Mouse (Mus musculus): ENCODE results near the gene Pfdn6. TPM values are rescaled to one million over a fixed set of nuclear protein-coding genes. Genes with fewer than 3 reads are reported as not detected.

Pfdn6 gene
- polyA plus RNA-seq, 1 experiment from 2014 or later = 178 TPM

DNA sequence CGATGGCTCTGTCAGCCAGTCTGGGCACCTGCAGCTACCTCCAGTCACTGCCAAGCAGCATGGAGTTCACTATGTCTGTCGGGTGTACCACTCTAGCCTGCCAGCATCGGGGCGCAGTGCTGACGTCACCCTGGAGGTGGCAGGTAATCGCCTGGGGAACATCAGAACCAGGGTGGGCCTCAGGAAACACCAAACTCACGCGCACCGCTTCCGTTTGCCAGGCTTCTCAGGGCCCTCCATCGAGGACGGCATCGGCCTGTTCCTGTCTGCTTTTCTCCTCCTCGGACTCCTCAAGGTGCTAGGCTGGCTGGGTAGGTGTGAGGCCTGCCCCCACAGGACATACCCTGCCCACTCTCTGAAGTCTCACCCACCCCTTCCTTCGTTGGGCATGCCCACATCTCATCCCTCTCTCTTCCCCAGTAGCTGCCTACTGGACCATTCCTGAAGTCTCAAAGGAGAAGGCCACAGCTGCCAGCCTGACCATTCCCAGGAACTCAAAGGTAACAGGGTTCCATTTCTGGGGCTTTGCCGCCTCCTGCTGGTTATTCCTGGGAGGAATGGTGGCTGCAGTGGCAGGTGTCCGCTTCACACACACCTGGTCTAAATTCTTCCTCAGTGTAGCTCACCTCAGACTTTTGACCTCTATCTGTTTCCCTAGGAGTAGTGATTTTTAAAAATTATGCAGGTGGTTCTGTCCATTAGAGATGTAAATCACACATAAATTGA is 13.8 kb downstream of the Pfdn6 start:
- WGBS = 79% methylated on average over 17 of the region's 17 CpGs

DNA sequence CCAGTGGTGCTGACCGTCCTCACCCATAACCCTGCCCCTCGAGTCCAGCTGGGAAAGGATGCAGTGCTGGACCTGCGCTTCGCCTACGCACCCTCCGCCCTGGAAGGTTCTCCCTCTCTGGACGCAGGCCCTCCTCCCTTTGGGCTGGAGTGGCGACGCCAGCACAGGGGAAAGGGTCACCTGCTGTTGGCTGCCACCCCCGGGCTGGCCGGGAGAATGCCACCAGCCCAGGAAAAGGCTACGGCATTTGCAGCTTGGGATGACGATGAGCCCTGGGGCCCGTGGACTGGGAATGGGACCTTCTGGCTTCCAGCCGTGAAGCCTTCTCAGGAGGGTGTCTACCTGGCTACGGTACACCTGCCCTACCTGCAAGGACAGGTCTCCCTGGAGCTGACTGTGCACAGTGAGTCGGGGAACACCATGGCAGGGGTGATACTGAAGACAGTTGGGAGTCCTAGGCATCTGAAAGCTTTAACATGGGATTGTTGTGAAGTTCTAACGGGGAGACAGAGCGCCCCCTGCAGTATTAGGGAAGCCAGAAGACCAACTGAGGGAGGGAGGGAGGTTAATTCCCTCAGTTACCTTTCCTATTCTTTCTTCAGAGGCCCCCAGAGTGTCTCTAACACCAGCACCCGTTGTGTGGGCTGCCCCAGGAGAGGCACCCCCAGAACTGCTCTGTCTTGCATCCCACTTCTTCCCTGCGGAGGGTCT is 14.6 kb downstream of the Pfdn6 start:
- ATAC-seq (ENCODE audit: low read depth) = no peak
- Histone ChIP-seq H3K27me3 (no peaks in the 10 kb centered on the region), H3K4me3 (no peak overlapping the region; the same call in 1 of the 2 replicates), H3K9ac (no peak overlapping the region), H3K9me3 (no peaks in the 10 kb centered on the region), H3K4me2 (no peak overlapping the region), H3K4me1 (replicated peaks) (peaks cover 24% of the 10 kb centered on the region), H3K36me3 (peaks cover 22% of the 10 kb centered on the region), H3K27ac (replicated peaks) (no peak overlapping the region)
- 83% methylated on average over 21 of the region's 21 CpGs for WGBS

More for the DNA sequence above, 13.8 kb downstream of the Pfdn6 start:
- no peak overlapping the region for H3K4me3 ChIP-seq
- no peak overlapping the region for H3K4me2 ChIP-seq
- peaks cover 24% of the 10 kb centered on the region for H3K4me1 ChIP-seq (replicated peaks)
- no peak overlapping the region for H3K9ac ChIP-seq
- no peaks in the 10 kb centered on the region for H3K9me3 ChIP-seq
- ATAC-seq (ENCODE audit: low read depth) = no peak
- no peak overlapping the region for H3K27ac ChIP-seq (replicated peaks)
- no peaks in the 10 kb centered on the region for H3K27me3 ChIP-seq
- peaks cover 22% of the 10 kb centered on the region for H3K36me3 ChIP-seq

DNA sequence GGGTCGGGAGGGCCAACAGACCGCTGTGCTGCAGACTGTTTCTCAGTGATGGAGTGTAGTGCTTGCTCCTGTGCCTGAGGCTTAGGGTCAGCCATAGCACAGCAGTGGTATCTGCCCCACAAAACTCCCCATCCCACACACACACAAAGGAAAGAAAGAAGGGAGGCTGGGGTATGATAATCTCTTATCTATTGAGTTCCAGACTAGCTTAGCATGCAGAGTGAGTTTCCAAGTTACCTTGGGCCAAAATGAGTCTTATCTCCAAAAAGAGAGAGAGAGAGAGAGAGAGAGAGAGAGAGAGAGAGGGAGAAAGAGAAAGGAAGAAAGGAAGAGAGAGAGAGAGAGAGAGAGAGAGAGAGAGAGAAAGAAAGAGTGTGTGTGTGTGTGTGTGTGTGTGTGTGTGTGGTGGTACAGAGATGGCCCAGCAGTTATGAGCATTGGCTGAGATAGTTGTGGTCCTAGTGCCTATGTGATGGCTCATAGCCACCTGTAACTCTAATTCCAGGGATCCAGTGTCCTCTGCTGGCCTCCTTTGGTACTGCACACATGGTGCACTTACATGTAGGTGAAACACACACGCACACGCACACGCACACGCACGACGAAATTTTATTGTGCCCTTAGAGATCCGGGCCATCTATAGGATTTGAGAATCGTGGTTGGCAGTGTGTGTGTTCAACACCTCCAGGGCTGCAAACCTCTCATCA is 15.4 kb downstream of the Pfdn6 start:
- ATAC-seq (ENCODE audit: low read depth) = no peak
- Histone ChIP-seq H3K27me3 (no peaks in the 10 kb centered on the region), H3K36me3 (peaks cover 22% of the 10 kb centered on the region), H3K27ac (replicated peaks) (no peak overlapping the region), H3K4me3 (no peak overlapping the region), H3K4me2 (no peak overlapping the region), H3K4me1 (replicated peaks) (peaks cover 31% of the 10 kb centered on the region), H3K9ac (no peak overlapping the region), H3K9me3 (no peaks in the 10 kb centered on the region)
- WGBS = 84% methylated on average over 10 of the region's 10 CpGs

DNA sequence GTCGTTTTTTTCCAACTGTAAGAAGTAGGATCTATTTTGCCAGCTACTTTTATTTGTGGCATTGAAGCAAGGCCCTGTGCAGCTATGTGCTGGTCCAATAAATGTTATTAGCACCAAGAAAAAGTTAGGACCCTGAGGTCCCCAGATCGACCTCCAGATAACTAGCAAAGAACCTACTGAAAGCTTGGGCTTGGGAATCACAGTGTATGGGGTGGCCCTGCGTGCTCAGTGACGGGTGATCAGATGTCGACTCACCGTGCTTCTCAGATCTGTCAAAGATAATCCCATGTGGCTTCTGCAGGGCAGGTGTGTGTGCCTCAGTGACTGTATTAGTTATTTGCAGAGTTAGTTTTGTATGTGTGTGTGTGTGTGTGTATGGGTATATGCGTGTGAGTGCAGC is 18.8 kb downstream of the Pfdn6 start:
- Histone ChIP-seq H3K9ac (no peak overlapping the region), H3K27me3 (no peaks in the 10 kb centered on the region), H3K27ac (replicated peaks) (peak overlapping the region; percentile 20; the same call in 1 of the 2 replicates), H3K4me2 (peak overlapping the region; percentile 76), H3K4me1 (replicated peaks) (peaks cover 51% of the 10 kb centered on the region), H3K9me3 (no peaks in the 10 kb centered on the region), H3K36me3 (peaks cover 30% of the 10 kb centered on the region), H3K4me3 (no peak overlapping the region)
- ATAC-seq (ENCODE audit: low read depth) = no peak
- 91% methylated on average over 7 of the region's 7 CpGs for WGBS

DNA sequence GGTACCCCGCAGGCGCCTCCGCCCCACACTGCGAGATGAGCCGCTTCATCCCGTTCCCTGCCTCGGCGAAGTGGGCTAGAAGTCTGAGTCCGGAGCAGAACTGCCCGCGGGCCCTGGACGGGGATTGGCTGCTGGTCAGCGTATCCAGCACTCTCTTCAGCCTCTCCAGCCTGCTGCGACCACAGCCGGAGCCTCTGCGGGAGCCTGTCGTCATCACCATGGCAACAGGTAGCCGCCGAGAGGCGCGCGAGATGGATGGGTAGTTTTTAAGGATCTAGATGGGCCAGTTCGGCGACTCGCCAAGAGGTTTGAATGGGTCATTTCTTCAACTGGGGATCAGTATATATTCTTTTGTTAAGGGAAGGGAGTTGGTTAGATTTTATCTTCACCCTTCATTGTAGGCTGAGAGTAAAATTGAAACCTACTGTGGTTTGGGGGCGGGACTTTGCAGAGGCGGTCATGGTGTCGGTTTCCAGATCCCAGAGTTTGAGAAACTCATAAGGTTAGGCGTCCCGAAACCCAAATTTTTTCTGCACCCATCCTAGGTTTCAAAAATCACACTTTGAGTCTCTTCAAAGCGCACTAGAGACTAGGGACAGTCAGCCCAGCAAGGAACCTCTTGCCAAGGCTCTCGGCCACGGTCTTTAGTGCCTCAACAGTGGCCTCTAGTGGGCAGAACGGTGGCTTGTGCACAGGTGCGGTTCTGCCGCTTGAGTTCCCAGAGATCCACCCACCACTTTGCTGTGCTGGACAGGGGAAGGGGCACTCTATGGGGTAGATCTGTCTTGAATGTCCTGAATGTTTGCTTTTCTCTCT is 19.7 kb downstream of the Pfdn6 start:
- peaks cover 23% of the 10 kb centered on the region for H3K36me3 ChIP-seq
- H3K4me2 ChIP-seq = peak overlapping the region; percentile 76
- no peaks in the 10 kb centered on the region for H3K27me3 ChIP-seq
- 1% methylated on average over 36 of the region's 36 CpGs for WGBS
- peaks cover 52% of the 10 kb centered on the region for H3K4me1 ChIP-seq (replicated peaks)
- H3K9me3 ChIP-seq = no peaks in the 10 kb centered on the region
- 0 out of 2 replicates have a peak, but pooled peaks have one; percentile 21 for ATAC-seq (ENCODE audit: low read depth)
- H3K27ac ChIP-seq (replicated peaks) = peak overlapping the region; percentile 66
- peak overlapping the region; percentile 46 for H3K4me3 ChIP-seq
- peak overlapping the region; percentile 73 for H3K9ac ChIP-seq

DNA sequence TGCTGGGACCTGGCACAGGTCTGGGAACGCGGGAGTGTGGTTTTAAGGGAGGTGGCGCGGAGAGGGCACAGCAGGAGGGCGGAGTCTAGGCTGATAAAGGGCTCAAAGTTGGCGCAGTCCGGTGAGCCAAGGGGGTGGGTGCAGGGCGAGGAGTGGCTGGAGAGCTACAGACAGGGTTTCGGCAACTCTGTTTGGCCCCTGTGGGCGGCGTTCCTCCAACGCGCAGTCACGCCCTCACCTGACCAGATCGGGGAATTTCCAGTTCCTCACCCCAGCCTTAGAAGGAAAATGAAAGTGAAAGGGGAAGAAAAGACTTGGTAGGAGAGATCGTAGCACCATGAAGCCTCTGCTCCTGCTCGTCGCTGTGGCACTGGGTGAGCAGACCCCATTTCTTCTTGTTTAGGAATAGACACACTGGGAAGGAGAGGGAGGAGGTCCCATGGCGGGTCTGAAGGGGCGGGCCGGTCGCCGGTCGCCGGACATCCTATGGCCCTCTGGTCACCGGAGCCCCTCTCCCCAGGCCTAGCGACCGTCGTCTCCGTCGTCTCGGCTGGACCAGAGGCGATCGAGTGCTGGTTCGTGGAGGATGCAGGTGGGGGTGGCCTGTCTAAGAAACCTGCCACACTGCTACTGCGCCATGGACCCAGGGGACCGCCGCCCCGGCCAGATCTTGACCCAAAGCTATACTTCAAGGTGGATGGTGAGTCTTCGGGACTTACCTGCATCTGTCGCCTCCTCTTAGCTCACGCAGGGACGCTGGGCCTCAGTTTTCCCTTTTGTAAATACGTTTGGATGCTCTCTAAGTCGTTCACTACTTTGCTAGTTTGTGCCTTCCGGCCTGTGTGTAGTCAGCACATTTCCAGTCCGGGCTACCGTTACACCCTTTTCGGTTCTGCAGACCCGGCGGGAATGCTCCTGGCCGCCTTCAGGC is 20.5 kb downstream of the Pfdn6 start:
- Histone ChIP-seq H3K4me3 (peak overlapping the region; percentile 46), H3K9ac (peak overlapping the region; percentile 73), H3K4me2 (peak overlapping the region; percentile 76), H3K36me3 (peaks cover 21% of the 10 kb centered on the region), H3K4me1 (replicated peaks) (peaks cover 60% of the 10 kb centered on the region), H3K9me3 (no peaks in the 10 kb centered on the region), H3K27me3 (no peaks in the 10 kb centered on the region), H3K27ac (replicated peaks) (peak overlapping the region; percentile 66)
- ATAC-seq (ENCODE audit: low read depth) = no peak
- WGBS = under 1% methylated on average over 52 of the region's 52 CpGs

DNA sequence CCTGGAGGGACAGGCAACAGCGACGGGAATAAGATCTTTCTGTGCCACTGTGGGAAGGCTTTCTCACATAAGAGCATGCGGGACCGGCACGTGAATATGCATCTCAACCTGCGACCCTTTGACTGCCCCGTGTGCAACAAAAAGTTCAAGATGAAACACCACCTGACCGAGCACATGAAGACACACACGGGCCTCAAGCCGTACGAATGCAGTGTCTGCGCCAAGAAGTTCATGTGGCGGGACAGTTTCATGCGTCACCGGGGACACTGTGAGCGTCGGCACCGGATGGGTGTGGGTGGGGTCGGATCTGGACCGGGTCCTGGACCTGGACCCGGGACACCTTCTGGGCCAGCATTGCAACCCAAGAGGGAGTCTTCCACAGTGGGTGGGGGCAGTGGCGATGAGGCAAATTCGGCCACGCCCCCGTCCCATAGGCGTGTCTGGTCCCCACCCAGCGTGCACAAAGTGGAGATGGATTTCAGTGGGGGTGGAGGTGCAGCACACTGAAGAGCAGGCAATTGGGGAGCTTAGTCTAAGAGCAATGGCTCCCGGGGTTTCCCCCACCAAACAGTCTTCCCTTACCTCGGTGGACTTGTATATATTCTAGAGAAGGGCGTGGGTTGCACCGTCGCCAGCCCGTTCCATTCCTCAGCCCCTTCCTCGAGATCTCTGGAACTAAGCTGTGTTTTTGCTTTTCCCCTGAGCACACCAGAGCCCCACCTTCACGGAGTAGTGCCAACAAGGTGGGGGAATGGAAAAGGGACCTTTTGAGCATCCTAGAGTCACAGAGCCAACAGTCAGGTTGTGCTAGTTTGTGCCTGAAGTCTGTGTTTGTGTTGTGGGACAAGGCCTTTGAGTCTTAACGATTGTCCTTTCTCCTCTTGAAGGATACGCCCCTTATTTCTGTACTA is 21.6 kb downstream of the Pfdn6 start:
- Histone ChIP-seq H3K4me3 (peak overlapping the region; percentile 46), H3K27ac (replicated peaks) (peak overlapping the region; percentile 66; the same call in 1 of the 2 replicates), H3K9me3 (no peaks in the 10 kb centered on the region), H3K4me1 (replicated peaks) (peaks cover 69% of the 10 kb centered on the region), H3K4me2 (peak overlapping the region; percentile 76), H3K36me3 (peaks cover 31% of the 10 kb centered on the region), H3K9ac (peak overlapping the region; percentile 73; the same call in 1 of the 2 replicates), H3K27me3 (no peaks in the 10 kb centered on the region)
- WGBS = 60% methylated on average over 37 of the region's 37 CpGs
- no peak for ATAC-seq (ENCODE audit: low read depth)

DNA sequence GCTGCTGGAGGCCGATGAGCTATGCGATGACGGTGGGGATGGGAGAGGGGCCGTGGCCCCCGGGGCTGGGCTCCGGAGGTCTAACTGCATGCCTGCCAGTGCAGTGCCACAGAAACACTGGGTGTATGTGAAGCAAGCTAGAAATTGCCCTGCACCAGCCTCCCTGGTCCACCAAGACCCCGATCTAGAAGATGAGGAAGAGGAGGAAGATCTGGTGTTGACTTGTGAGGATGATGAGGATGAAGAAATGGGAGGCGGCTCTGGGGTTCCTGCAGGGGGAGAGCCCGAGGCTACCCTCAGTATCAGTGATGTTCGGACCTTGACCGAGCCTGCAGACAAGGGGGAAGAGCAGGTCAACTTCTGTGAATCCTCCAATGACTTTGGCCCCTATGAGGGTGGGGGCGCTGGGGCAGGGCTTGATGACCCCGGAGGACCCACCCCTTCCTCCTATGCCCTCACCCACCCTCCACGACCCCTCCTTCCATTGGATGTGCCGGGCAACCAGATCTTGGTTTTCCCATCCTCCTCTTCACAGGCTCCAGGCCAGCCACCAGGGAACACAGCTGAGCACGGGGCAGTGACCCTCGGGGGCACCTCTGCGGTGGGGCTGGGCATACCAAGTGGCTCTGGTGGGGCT is 22.4 kb downstream of the Pfdn6 start:
- Histone ChIP-seq H3K4me1 (replicated peaks) (peaks cover 69% of the 10 kb centered on the region), H3K4me3 (peak overlapping the region; percentile 51), H3K4me2 (no peak overlapping the region), H3K9ac (no peak overlapping the region), H3K27me3 (no peaks in the 10 kb centered on the region), H3K36me3 (peaks cover 37% of the 10 kb centered on the region), H3K27ac (replicated peaks) (no peak overlapping the region), H3K9me3 (no peaks in the 10 kb centered on the region)
- 84% methylated on average over 18 of the region's 18 CpGs for WGBS
- no peak for ATAC-seq (ENCODE audit: low read depth)

DNA sequence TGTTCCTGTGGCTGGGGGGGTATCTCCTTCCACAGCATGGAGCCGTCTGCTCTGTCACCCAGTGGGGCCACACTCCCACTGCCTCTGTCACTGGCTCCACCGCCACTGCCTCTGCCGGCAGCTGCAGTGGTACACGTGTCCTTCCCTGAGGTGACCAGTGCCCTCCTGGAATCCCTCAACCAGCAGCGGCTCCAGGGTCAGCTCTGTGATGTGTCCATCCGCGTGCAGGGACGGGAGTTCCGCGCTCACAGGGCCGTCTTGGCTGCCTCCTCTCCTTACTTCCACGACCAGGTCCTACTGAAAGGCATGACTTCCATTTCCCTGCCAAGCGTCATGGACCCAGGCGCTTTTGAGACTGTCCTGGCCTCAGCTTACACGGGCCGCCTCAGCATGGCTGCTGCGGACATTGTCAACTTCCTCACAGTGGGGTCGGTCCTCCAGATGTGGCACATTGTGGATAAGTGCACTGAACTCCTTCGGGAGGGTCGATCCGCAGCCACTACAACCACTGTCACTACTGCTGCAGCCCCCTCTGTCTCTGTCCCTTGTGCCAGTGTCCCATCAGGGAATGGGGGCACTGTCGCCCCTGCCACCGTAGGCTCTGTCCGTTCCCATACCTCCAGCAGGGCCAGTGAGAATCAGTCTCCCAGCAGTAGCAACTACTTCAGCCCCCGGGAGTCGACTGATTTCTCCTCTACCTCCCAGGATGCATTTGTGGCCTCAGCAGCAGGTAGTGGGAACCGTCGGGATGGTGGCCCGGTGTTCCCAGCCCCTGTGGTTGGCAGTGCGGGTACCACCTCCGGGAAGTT is 23.1 kb downstream of the Pfdn6 start:
- 77% methylated on average over 31 of the region's 31 CpGs for WGBS
- no peak for ATAC-seq (ENCODE audit: low read depth)
- H3K36me3 ChIP-seq = peaks cover 43% of the 10 kb centered on the region
- H3K4me3 ChIP-seq = peak overlapping the region; percentile 51
- no peaks in the 10 kb centered on the region for H3K27me3 ChIP-seq
- H3K4me1 ChIP-seq (replicated peaks) = peaks cover 73% of the 10 kb centered on the region
- H3K4me2 ChIP-seq = peak overlapping the region; percentile 66
- H3K9me3 ChIP-seq = no peaks in the 10 kb centered on the region
- H3K9ac ChIP-seq = peak overlapping the region; percentile 70
- no peak overlapping the region for H3K27ac ChIP-seq (replicated peaks)
